Mouse (Mus musculus) left cerebral cortex, postnatal 25 days (tissue): ENCODE results near the gene Prrx2. TPM values are rescaled to one million over a fixed set of nuclear protein-coding genes. Genes with fewer than 3 reads are reported as not detected.

Experiments
- DNase-seq, 2 experiments: peaks; one replicate each; pipeline ENCODE4 v3.0.0; 2022; ENCODE audit warnings: low spot score in 2 of 2, mixed read lengths in 1 of 2
- intact Hi-C: fragments of 180-260 bp; cut with DNase I; formaldehyde crosslinking; loops from one replicate; pipeline ENCODE4 v1.15.1; 2025
- total RNA-seq, 2 experiments: library from RNA; stranded (reverse); gene quantifications; 2 replicates each; pipeline ENCODE4 v1.2.3; 2021

Gene Prrx2
- 1 to 10 TPM; 1.3 to 2.4 TPM for total RNA-seq

- DNase-seq = no peak
- intact Hi-C loops = no loop called here
Observed at GRCm38 (mm10) chr2:30834373-30835022, at the start of gene Prrx2. TSS of gene Prrx2 (plus strand) at chr2:30834972.

- DNase-seq = no peak
- intact Hi-C loops = no loop called here
Observed at GRCm38 (mm10) chr2:30787466-30787865, 47.3 kb upstream of the Prrx2 start.

- no peak for DNase-seq
- intact Hi-C loops = loop anchor here (5.0 kb wide), 2 partner anchors 135 to 180 kb away; no protein-coding TSS in a partner anchor
Observed at GRCm38 (mm10) chr2:30792061-30792460, 42.7 kb upstream of the Prrx2 start.

- intact Hi-C loops = loop anchor here (1.0 to 5.0 kb wide), 6 partner anchors 82 to 358 kb away; no protein-coding TSS in a partner anchor
- peak; percentile 96 for DNase-seq
Observed at GRCm38 (mm10) chr2:30794179-30795108, 40.3 kb upstream of the Prrx2 start.

GRCm38 (mm10) chr2:30795271-30795888, 39.4 kb upstream of the Prrx2 start:
- DNase-seq = no peak
- intact Hi-C loops = loop anchor here (2.0 kb wide), 2 partner anchors 83 to 139 kb away; no protein-coding TSS in a partner anchor

- intact Hi-C loops = loop anchor here (2.0 kb wide), 2 partner anchors 83 to 139 kb away; no protein-coding TSS in a partner anchor
- DNase-seq = no peak
Observed at GRCm38 (mm10) chr2:30795889-30796275, 38.9 kb upstream of the Prrx2 start.

- peak; percentile 92 to 97 for DNase-seq
- intact Hi-C loops = no loop called here
Observed at GRCm38 (mm10) chr2:30796382-30796781, 38.4 kb upstream of the Prrx2 start.

- peak in 1 of 2 experiments; percentile 35 for DNase-seq
- intact Hi-C loops = no loop called here
Observed at GRCm38 (mm10) chr2:30799456-30799855, 35.3 kb upstream of the Prrx2 start.

GRCm38 (mm10) chr2:30800671-30801066, 34.1 kb upstream of the Prrx2 start:
- DNase-seq = no peak
- intact Hi-C loops = no loop called here

GRCm38 (mm10) chr2:30801067-30801852, 33.5 kb upstream of the Prrx2 start:
- intact Hi-C loops = no loop called here
- peak in 1 of 2 experiments; percentile 28 for DNase-seq

GRCm38 (mm10) chr2:30803604-30804003, 31.2 kb upstream of the Prrx2 start, which contains the start of gene 1700001O22Rik:
TSS of gene 1700001O22Rik (minus strand) at chr2:30803661.
- intact Hi-C loops = no loop called here
- no peak for DNase-seq

GRCm38 (mm10) chr2:30805983-30806382, 28.8 kb upstream of the Prrx2 start:
- no peak for DNase-seq
- intact Hi-C loops = loop anchor here (5.0 kb wide), 1 partner anchor 214 kb away; no protein-coding TSS in a partner anchor

GRCm38 (mm10) chr2:30807147-30807647, 27.6 kb upstream of the Prrx2 start:
- no peak for DNase-seq
- intact Hi-C loops = loop anchor here (5.0 kb wide), 1 partner anchor 215 kb away; no protein-coding TSS in a partner anchor

GRCm38 (mm10) chr2:30807648-30808295, 27.0 kb upstream of the Prrx2 start, which contains the start of gene Ntmt1:
TSS of gene Ntmt1 (plus strand) at chr2:30807826.
- DNase-seq = peak; percentile 97 to 99
- intact Hi-C loops = loop anchor here (5.0 kb wide), 1 partner anchor 215 kb away; no protein-coding TSS in a partner anchor

- intact Hi-C loops = loop anchor here (5.0 kb wide), 1 partner anchor 216 kb away; no protein-coding TSS in a partner anchor
- DNase-seq = no peak
Observed at GRCm38 (mm10) chr2:30808296-30808655, 26.5 kb upstream of the Prrx2 start.

GRCm38 (mm10) chr2:30809503-30809902, 25.3 kb upstream of the Prrx2 start:
- intact Hi-C loops = loop anchor here (5.0 kb wide), 1 partner anchor 217 kb away; no protein-coding TSS in a partner anchor
- DNase-seq = no peak

GRCm38 (mm10) chr2:30810573-30810972, 24.2 kb upstream of the Prrx2 start:
- intact Hi-C loops = no loop called here

GRCm38 (mm10) chr2:30816383-30816782, 18.4 kb upstream of the Prrx2 start:
- intact Hi-C loops = no loop called here
- no peak for DNase-seq

More at GRCm38 (mm10) chr2:30810573-30810972, 24.2 kb upstream of the Prrx2 start:
- no peak for DNase-seq
